Mouse (Mus musculus): ENCODE measurements around the gene Flrt3. TPM values are rescaled to one million over a fixed set of nuclear protein-coding genes. Genes with fewer than 3 reads are reported as not detected.

Flrt3 gene
- polyA plus RNA-seq (2015; fragmentation: Nextera tagmentation; extraction: Ambion mirVana), result 24.4 and 26.9 TPM in 2 replicates

DNA sequence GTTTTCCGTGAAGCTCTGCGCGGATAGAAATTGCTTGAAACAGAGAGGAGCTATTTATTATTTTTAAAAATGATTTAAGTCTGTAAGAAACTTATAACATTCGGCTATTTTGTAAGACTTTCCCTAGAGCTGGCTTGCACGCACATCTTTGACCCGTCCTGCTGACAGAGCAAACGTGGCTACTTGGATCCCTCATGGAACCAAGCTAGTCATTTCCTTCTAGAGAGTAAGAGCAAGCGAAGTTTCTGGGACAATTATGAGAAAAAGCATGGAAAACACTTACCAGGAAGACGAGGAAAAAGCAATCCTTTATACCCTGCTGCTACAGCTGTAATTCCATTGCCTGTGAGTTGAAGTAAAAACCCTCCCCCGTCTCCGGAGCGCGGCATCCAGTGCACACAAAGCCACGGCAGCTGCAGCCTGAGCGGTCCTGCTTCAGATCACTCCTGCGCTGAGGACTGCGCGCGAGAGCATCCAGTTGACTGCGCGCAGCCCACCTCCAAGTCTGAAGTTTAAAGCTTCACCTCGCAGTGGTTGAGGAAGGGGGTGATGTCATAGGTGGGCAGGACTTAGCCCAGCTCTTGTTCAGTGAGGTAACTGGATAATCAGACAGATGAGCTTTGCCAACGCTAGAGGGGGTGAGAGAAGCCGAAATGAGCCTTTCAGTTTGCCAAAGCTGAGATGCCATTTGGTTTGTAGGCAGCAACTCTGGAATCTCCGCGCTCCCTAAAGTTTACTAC is at the start of gene Flrt3:
Flrt3 (minus strand) TSS at position 507 of the 740 bp plus-strand sequence.

